Mouse (Mus musculus) liver, embryonic 11.5 days (tissue): ENCODE results near the gene Stpg2. TPM values are rescaled to one million over a fixed set of nuclear protein-coding genes. Genes with fewer than 3 reads are reported as not detected.
"Not testable (repeated sequence)": the region's sequence is repeated elsewhere in the genome, so short reads cannot be mapped to it uniquely, and the experiment has no call there.

ENCODE experiments used
- ATAC-seq: fragments of 200-750 bp; cut with Nextera tagmentation; replicated peaks from 2 replicates; pipeline ENCODE4 v1.8.0; 2017; ENCODE audit warnings: moderate number of reproducible peaks, mild to moderate bottlenecking, moderate TSS enrichment, moderate library complexity; ENCODE audit not compliant: low FRiP score
- DNase-seq: peaks from one replicate; pipeline ENCODE4 v3.0.0-alpha.2; 2017; ENCODE audit warnings: low spot score
- H3K27ac ChIP-seq: fragments of 300-500 bp; sonication (generic); 2 replicates; pipeline ENCODE4 v1.5.1; 2014; ENCODE audit warnings: mild to moderate bottlenecking, low read depth, low read length, control low read depth
- H3K27me3 ChIP-seq: fragments of 300-500 bp; sonication (generic); replicated peaks from 2 replicates; pipeline ENCODE4 v1.6.1; 2014; ENCODE audit warnings: low read length, mixed read lengths; ENCODE audit not compliant: control insufficient read depth, insufficient read depth
- H3K36me3 ChIP-seq: fragments of 300-500 bp; sonication (generic); 2 replicates; pipeline ENCODE4 v1.6.1; 2014; ENCODE audit warnings: mild to moderate bottlenecking, low read length, moderate library complexity, mixed read lengths; ENCODE audit not compliant: control insufficient read depth, insufficient read depth
- H3K4me1 ChIP-seq: fragments of 300-500 bp; sonication (generic); replicated peaks from 2 replicates; pipeline ENCODE4 v1.6.1; 2014; ENCODE audit warnings: low read length, mixed read lengths; ENCODE audit not compliant: control insufficient read depth, insufficient read depth
- H3K4me2 ChIP-seq: fragments of 300-500 bp; sonication (generic); 2 replicates; pipeline ENCODE4 v1.6.1; 2014; ENCODE audit warnings: mild to moderate bottlenecking, control low read depth, moderate library complexity
- H3K4me3 ChIP-seq: fragments of 300-500 bp; sonication (generic); 2 replicates; pipeline ENCODE4 v1.5.1; 2014; ENCODE audit warnings: low read depth, low read length, control low read depth
- H3K9ac ChIP-seq: fragments of 300-500 bp; sonication (generic); 2 replicates; pipeline ENCODE4 v1.6.1; 2014; ENCODE audit warnings: low read depth, low read length, control low read depth
- H3K9me3 ChIP-seq: fragments of 300-500 bp; sonication (generic); 2 replicates; pipeline ENCODE4 v1.6.1; 2016; ENCODE audit warnings: low read length, inconsistent platforms, mixed read lengths; ENCODE audit not compliant: control insufficient read depth
- WGBS: fragments of 180-500 bp; shearing (Covaris S2); extraction: QIAGEN DNeasy Blood & Tissue Kit; methylation state at CpG from one replicate; pipeline ENCODE4 v1.1.7; 2014; 5-methylcytosine and 5-hydroxymethylcytosine counted together
- polyA plus RNA-seq: library from polyadenylated mRNA; unstranded; fragments of >200 nt; fragmentation: Nextera tagmentation; extraction: Ambion mirVana; gene quantifications from 2 replicates; pipeline ENCODE4 v1.2.1, GENCODE M21; 2014

Stpg2 gene
- polyA plus RNA-seq, 1 experiment from 2014 or later = not detected

DNA sequence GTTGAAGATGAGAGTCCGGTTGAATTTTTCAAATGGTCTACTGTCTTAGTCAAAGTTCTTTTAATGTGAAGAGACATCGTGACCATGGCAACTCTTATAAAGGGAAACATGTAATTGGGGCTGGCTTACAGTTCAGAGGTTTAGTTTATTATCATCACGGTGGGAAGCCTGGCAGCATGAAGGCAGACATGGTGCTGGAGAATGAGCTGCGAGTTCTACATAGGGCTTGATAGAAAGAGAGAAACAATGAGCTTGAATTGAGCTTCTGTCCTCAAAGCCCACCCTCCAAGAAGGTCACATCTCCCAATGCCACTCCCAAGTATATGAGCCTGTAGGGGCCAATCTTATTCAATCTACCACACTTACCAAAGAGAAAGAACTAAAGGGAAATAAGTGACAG lies 453.9 kb downstream of the Stpg2 start:
- no peak for ATAC-seq
- no peaks in the 10 kb centered on the region for H3K4me1 ChIP-seq

DNA sequence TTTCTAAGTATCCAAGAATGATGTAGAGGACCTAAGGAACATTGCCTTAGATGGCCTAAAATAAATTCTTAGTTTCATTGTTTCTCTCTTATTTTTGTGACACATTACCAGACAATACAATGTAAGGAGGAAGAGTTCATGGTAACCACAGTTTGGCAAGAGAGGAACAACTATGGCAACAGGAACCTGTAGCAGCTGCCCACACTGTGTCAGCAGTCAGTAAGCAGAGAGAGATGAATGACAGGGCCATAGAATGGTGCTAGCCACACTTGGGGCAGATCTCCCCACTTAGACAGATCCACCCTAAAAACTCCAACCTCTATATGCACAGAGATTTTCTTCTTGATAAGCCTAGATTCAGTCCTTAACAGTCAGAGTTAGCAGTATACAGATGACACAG lies 456.7 kb downstream of the Stpg2 start:
- Histone ChIP-seq H3K4me2 (no peak overlapping the region), H3K4me1 (no peaks in the 10 kb centered on the region), H3K27ac (no peak overlapping the region), H3K9me3 (no peaks in the 10 kb centered on the region), H3K27me3 (no peaks in the 10 kb centered on the region), H3K9ac (no peak overlapping the region), H3K36me3 (no peaks in the 10 kb centered on the region), H3K4me3 (no peak overlapping the region)
- no peak for DNase-seq
- ATAC-seq = no peak

More for the DNA sequence above, 453.9 kb downstream of the Stpg2 start:
- H3K4me2 ChIP-seq = no peak overlapping the region
- 76% methylated on average over 4 of the region's 4 CpGs for WGBS
- no peak overlapping the region for H3K9ac ChIP-seq
- H3K27me3 ChIP-seq = no peaks in the 10 kb centered on the region
- H3K36me3 ChIP-seq = no peaks in the 10 kb centered on the region
- H3K27ac ChIP-seq = no peak overlapping the region
- no peaks in the 10 kb centered on the region for H3K9me3 ChIP-seq
- H3K4me3 ChIP-seq = no peak overlapping the region
- DNase-seq = no peak

DNA sequence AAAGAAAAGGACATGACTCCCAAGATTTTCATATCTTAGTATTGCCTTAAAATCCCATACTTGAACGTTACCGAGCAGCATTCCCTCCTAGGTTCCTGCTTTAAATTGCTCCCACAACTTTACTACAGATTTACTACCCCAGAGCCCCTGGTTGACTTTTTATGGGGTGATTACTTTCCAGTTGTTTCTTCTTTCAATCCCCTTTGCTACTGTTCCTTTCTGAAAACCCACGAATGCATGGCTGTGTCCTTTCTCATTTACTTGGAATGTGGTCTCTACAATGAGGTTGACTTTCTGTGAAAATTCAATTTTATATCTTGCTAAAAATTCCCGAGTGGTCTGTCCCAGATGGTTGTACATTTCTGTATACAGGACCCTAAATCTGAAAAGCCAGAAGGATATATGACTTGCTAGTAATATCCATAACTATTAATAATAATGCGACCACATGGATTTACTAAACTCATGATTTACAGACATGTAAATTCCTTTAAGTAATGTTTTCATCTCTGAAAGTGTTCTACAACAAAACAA lies 458.3 kb downstream of the Stpg2 start:
- H3K27me3 ChIP-seq = no peaks in the 10 kb centered on the region

DNA sequence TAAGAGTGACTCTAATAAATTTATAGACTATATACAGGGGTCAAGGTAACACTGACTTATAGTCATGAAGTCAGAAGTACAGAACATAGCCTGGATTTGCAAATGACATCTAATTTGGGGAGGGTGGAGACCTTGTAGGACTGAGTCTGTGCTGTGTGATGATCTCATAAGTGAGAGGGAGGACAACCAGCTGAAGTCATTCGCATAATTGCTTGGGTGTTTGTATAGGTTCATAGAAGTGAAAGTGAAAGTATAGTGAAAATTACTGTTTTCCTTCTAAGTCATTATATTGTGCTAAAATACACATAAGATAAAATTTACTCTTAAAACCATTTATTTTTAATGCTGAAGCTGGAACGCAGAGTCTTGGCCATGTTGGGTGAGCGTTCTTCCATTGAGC lies 459.6 kb downstream of the Stpg2 start:
- Histone ChIP-seq H3K9ac (no peak overlapping the region), H3K9me3 (no peaks in the 10 kb centered on the region), H3K4me2 (no peak overlapping the region), H3K27ac (no peak overlapping the region), H3K4me1 (no peaks in the 10 kb centered on the region), H3K4me3 (no peak overlapping the region), H3K27me3 (no peaks in the 10 kb centered on the region), H3K36me3 (no peaks in the 10 kb centered on the region)
- 90% methylated on average over 3 of the region's 3 CpGs for WGBS
- ATAC-seq (no peak), DNase-seq (no peak)

More for the DNA sequence above, 458.3 kb downstream of the Stpg2 start:
- ATAC-seq (no peak), DNase-seq (no peak)
- 85% methylated on average over 5 of the region's 5 CpGs for WGBS
- Histone ChIP-seq H3K4me1 (no peaks in the 10 kb centered on the region), H3K27ac (no peak overlapping the region), H3K4me3 (no peak overlapping the region), H3K9ac (no peak overlapping the region), H3K4me2 (no peak overlapping the region), H3K9me3 (no peaks in the 10 kb centered on the region), H3K36me3 (no peaks in the 10 kb centered on the region)

DNA sequence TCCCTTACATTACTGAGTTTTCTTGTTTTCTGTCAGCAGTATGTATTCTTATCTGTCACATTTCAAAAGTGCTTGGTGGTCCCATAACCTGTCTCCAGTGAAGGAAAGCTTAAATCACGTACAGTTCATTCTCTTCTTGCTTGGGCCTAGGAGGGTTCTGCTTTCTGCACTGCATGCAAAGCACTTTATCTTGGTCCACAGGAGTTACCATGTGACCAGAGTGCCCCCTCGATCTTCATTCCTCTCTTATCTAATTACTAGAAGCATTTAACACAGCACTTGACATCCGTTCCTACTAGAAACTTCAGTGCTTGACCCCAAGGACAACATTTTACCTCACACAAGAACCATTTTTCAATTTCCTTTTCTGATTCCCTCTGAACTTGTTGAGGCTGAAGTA lies 470.7 kb downstream of the Stpg2 start:
- H3K9me3 ChIP-seq = no peaks in the 10 kb centered on the region
- no peak overlapping the region for H3K4me2 ChIP-seq
- no peak overlapping the region for H3K27ac ChIP-seq
- no peaks in the 10 kb centered on the region for H3K36me3 ChIP-seq
- no peak overlapping the region for H3K4me3 ChIP-seq
- no peaks in the 10 kb centered on the region for H3K27me3 ChIP-seq
- 34% methylated on average over 3 of the region's 3 CpGs for WGBS
- ATAC-seq (no peak), DNase-seq (no peak)
- H3K4me1 ChIP-seq = no peaks in the 10 kb centered on the region
- no peak overlapping the region for H3K9ac ChIP-seq

DNA sequence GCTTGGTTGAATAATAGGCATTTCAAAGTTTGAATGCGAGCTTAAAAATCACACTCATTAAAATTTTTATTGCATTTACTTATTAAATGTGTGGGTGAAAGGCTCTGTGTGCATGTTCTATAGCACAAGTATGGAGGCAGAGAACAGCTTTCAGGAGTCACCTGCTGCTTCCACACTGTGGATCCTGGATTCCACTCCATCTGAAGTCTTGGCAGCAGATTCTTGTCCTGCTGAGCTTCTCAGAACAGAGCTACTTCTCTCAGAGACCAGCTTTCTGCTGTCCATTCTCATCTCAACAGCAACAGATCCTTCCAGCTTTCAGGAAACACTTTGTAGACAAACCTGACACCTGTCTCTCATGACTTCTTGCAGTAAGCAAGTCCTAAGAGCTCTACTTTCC lies 471.2 kb downstream of the Stpg2 start:
- WGBS = 83% methylated on average over 1 of the region's 1 CpGs
- no peaks in the 10 kb centered on the region for H3K4me1 ChIP-seq
- no peak overlapping the region for H3K27ac ChIP-seq
- H3K4me3 ChIP-seq = no peak overlapping the region
- ATAC-seq (no peak), DNase-seq (no peak)
- H3K4me2 ChIP-seq = no peak overlapping the region
- H3K27me3 ChIP-seq = no peaks in the 10 kb centered on the region
- no peaks in the 10 kb centered on the region for H3K36me3 ChIP-seq
- no peak overlapping the region for H3K9ac ChIP-seq
- H3K9me3 ChIP-seq = no peaks in the 10 kb centered on the region

DNA sequence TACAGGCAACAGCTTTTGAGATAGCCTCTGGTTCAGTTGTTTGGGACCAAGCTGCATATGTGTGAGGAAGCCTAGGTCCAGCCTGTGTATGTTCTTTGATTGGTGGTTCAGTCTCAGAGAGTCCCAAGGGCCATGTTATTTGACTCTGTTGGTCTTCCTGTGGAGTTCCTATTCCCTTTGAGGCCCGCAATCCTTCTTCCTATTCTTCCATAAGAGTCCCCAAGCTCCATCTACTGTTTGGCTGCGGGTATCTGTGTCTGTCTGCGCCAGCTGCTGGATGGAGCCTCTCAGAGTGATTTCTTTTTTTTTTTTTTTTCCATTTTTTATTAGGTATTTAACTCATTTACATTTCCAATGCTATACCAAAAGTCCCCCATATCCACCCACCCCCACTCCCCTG lies 498.7 kb downstream of the Stpg2 start:
- not testable (repeated sequence) for H3K4me2 ChIP-seq, H3K27ac ChIP-seq, H3K9ac ChIP-seq, H3K4me3 ChIP-seq, H3K36me3 ChIP-seq, H3K4me1 ChIP-seq, H3K27me3 ChIP-seq, ATAC-seq, DNase-seq, H3K9me3 ChIP-seq
- WGBS = 87% methylated on average over 3 of the region's 3 CpGs

DNA sequence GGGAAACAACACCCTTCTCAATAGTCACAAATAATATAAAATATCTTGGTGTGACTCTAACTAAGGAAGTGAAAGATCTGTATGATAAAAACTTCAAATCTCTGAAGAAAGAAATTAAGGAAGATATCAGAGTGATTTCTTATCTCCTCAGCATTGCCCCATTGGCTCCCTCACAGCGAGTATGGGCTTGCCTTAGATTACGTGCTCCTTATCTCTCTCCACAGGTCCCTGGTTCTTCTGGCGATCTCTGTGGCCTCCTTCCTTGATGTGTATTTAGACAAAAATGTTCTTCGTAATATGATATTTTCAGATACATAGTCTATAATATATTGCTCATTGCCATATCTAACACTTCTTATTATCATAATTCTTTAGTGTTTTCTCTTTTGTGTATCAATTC lies 501.9 kb downstream of the Stpg2 start:
- ATAC-seq, H3K4me3 ChIP-seq: not testable (repeated sequence)

DNA sequence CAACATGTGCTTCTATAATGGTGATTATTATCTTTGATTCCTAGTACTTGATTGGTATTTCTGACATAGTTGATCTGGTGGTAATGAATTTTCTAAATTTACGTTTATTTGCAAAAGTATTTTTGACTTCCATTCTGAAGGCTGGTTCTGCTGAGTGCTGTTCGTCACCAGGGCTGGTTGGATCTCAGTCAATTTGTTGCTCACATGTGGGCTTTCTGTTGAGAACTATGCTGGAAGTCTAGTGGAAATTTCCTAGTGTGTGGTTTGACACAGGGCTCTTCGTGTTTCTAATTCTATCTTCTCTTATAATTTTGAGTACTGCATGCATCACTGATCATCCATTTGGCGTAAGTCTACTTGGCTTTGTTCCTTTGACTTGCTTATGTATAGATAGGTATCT lies 504.3 kb downstream of the Stpg2 start:
- H3K36me3 ChIP-seq = no peaks in the 10 kb centered on the region
- no peak overlapping the region for H3K9ac ChIP-seq
- no peak overlapping the region for H3K27ac ChIP-seq
- no peaks in the 10 kb centered on the region for H3K4me1 ChIP-seq
- ATAC-seq (no peak), DNase-seq (no peak)
- no peaks in the 10 kb centered on the region for H3K27me3 ChIP-seq
- H3K9me3 ChIP-seq = no peaks in the 10 kb centered on the region
- no peak overlapping the region for H3K4me2 ChIP-seq
- 79% methylated on average over 4 of the region's 4 CpGs for WGBS
- no peak overlapping the region for H3K4me3 ChIP-seq

More for the DNA sequence above, 501.9 kb downstream of the Stpg2 start:
- not testable (repeated sequence) for DNase-seq, H3K27ac ChIP-seq, H3K36me3 ChIP-seq, H3K9ac ChIP-seq, H3K9me3 ChIP-seq, H3K4me1 ChIP-seq, H3K4me2 ChIP-seq, H3K27me3 ChIP-seq
- 72% methylated on average over 4 of the region's 4 CpGs for WGBS
